Mouse (Mus musculus) adrenal gland (tissue): Measurements from ENCODE around the gene Olfr706.
"Not testable (repeated sequence)": the region's sequence is repeated elsewhere in the genome, so short reads cannot be mapped to it uniquely, and the experiment has no call there.

Experiments used
- intact Hi-C: fragments of 180-260 bp; cut with DNase I; formaldehyde crosslinking; loops from one replicate; pipeline ENCODE4 v1.15.1; 2025
- long read RNA-seq, 2 experiments: library from polyadenylated mRNA; unstranded; transcript quantifications; one replicate each; pipeline ENCODE4 v2.0.0; 2020; ENCODE audit warnings: borderline replicate concordance in 1 of 2; ENCODE audit not compliant: insufficient replicate concordance in 1 of 2

Olfr706 gene
- long read RNA-seq, experiment 1: 0 reads
- long read RNA-seq, experiment 2: 0 reads

- intact Hi-C loops: no loop called here
These were observed at the start of gene Olfr706 for GRCm38 (mm10) chr7:106888062-106888461. Gene Olfr706, minus strand, starts transcription at chr7:106888162.

GRCm38 (mm10) chr7:106932119-106932518 is 44.2 kb upstream of the Olfr706 start, which contains the start of gene Olfr709-ps1:
Gene Olfr709-ps1, minus strand, starts transcription at chr7:106932219.
- intact Hi-C loops: no loop called here

- intact Hi-C loops: not testable (repeated sequence)
These were observed 33.0 kb upstream of the Olfr706 start for GRCm38 (mm10) chr7:106920961-106921360.

GRCm38 (mm10) chr7:106907676-106908075 is 19.7 kb upstream of the Olfr706 start, which contains the start of gene Olfr1532-ps1:
Gene Olfr1532-ps1, plus strand, starts transcription at chr7:106908001.
- intact Hi-C loops: loop anchor here (5.0 kb wide), 1 partner anchor 55 kb away; the partner anchor contains the start of gene Olfr6

GRCm38 (mm10) chr7:106901141-106901540 is 13.2 kb upstream of the Olfr706 start, which contains the start of gene Olfr707:
Gene Olfr707, minus strand, starts transcription at chr7:106901241.
- intact Hi-C loops: not testable (repeated sequence)

- intact Hi-C loops: no loop called here
These were observed 11.2 kb downstream of the Olfr706 start, which contains the start of gene Olfr705 for GRCm38 (mm10) chr7:106876791-106877190. Gene Olfr705, minus strand, starts transcription at chr7:106876891.

- intact Hi-C loops: no loop called here
These were observed 25.1 kb downstream of the Olfr706 start, which contains the start of gene Olfr704 for GRCm38 (mm10) chr7:106862885-106863284. Gene Olfr704, plus strand, starts transcription at chr7:106863185.

GRCm38 (mm10) chr7:106843060-106843459 is 44.9 kb downstream of the Olfr706 start, which contains the start of gene Olfr703:
Gene Olfr703, plus strand, starts transcription at chr7:106843360.
- intact Hi-C loops: no loop called here

- intact Hi-C loops: no loop called here
These were observed 54.2 kb downstream of the Olfr706 start, which contains the start of gene Olfr702 for GRCm38 (mm10) chr7:106833793-106834192. Gene Olfr702, minus strand, starts transcription at chr7:106833893.
